Mouse (Mus musculus) kidney, embryonic 15.5 days (tissue): Measurements from ENCODE around the gene Pde1a. TPM values are rescaled to one million over a fixed set of nuclear protein-coding genes. Genes with fewer than 3 reads are reported as not detected.
"Not testable (repeated sequence)": the region's sequence is repeated elsewhere in the genome, so short reads cannot be mapped to it uniquely, and the experiment has no call there.

Experiments
- ATAC-seq: fragments of 200-750 bp; cut with Nextera tagmentation; replicated peaks from 2 replicates; pipeline ENCODE4 v1.8.0; 2017; ENCODE audit warnings: moderate TSS enrichment; ENCODE audit not compliant: low FRiP score
- H3K27ac ChIP-seq: fragments of 300-500 bp; sonication (generic); 2 replicates; pipeline ENCODE4 v1.5.1; 2015; ENCODE audit warnings: mild to moderate bottlenecking, inconsistent platforms
- H3K27me3 ChIP-seq: fragments of 300-500 bp; sonication (generic); 2 replicates; pipeline ENCODE4 v1.6.1; 2015; ENCODE audit warnings: inconsistent platforms
- H3K36me3 ChIP-seq: fragments of 300-500 bp; sonication (generic); 2 replicates; pipeline ENCODE4 v1.6.1; 2015; ENCODE audit warnings: inconsistent platforms
- H3K4me1 ChIP-seq: fragments of 300-500 bp; sonication (generic); 2 replicates; pipeline ENCODE4 v1.6.1; 2015; ENCODE audit warnings: inconsistent platforms
- H3K4me2 ChIP-seq: fragments of 300-500 bp; sonication (generic); 2 replicates; pipeline ENCODE4 v1.6.1; 2015; ENCODE audit warnings: moderate library complexity, mild to moderate bottlenecking, inconsistent platforms
- H3K4me3 ChIP-seq: fragments of 300-500 bp; sonication (generic); replicated peaks from 2 replicates; pipeline ENCODE4 v1.5.1; 2015; ENCODE audit warnings: mild to moderate bottlenecking, inconsistent platforms
- H3K9ac ChIP-seq: fragments of 300-500 bp; sonication (generic); 2 replicates; pipeline ENCODE4 v1.6.1; 2015; ENCODE audit warnings: mild to moderate bottlenecking, inconsistent platforms
- H3K9me3 ChIP-seq: fragments of 300-500 bp; sonication (generic); replicated peaks from 2 replicates; pipeline ENCODE4 v1.6.1; 2016; ENCODE audit warnings: inconsistent platforms
- WGBS: fragments of 180-500 bp; shearing (Covaris S2); methylation state at CpG from one replicate; pipeline ENCODE4 v1.1.7; 2015; ENCODE audit warnings: mixed read lengths; 5-methylcytosine and 5-hydroxymethylcytosine counted together
- polyA plus RNA-seq: library from polyadenylated mRNA; unstranded; fragments of >200 nt; fragmentation: Nextera tagmentation; extraction: Ambion mirVana; gene quantifications from 2 replicates; pipeline ENCODE4 v1.2.1, GENCODE M21; 2015

Gene Pde1a
- polyA plus RNA-seq, 1 experiment from 2014 or later: 20.9 TPM

DNA sequence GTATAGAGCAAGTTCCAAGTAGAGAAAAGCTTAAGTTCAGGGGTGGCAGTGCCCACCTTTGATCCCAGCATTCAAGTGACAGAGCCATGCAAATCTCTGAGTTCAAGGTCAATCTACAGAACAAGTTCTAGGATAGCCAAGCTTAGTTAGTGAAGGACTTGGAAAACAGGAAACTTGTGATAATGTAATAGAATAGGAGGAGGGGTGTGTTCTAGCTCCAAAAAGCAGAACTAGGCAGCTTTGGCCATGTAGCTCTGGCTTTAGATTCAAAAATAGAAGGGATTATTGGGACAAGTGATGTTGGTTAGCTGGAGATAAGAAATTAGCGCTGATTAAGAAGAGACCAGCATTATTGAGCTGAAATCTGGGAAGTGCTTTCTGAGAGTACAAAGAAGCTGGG is 272.4 kb downstream of the Pde1a start:
- ATAC-seq: no peak
- H3K4me1 ChIP-seq: no peaks in the 10 kb centered on the region
- WGBS: 97% methylated on average over 1 of the region's 1 CpGs

DNA sequence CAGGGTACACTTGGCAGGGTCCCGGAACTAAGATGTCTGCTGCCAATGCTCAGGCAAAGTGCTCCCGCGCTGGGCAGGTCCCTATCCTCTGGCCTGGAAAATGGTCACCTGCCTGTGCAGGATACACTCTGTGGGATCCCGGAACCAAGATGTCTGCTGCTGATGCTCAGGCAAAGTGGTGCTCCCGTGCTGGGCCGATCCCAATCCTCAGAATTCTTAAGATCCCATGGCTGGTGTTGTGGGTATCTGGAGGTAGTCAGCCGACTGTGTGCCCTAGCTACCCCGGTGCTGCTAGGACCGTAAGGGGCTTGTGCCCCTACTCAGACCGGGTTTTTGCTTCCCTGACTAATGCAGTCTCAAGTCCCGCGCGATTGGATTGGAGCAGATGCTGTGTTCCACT is 281.9 kb downstream of the Pde1a start:
- not testable (repeated sequence) for H3K4me2 ChIP-seq, H3K4me3 ChIP-seq, H3K27ac ChIP-seq, H3K36me3 ChIP-seq, H3K27me3 ChIP-seq, H3K9ac ChIP-seq, H3K9me3 ChIP-seq, H3K4me1 ChIP-seq, ATAC-seq
- 90% methylated on average over 13 of the region's 13 CpGs for WGBS

More for the DNA sequence above, 272.4 kb downstream of the Pde1a start:
- no peak overlapping the region for H3K4me2 ChIP-seq
- H3K9me3 ChIP-seq: no peaks in the 10 kb centered on the region
- no peaks in the 10 kb centered on the region for H3K27me3 ChIP-seq
- no peak overlapping the region for H3K27ac ChIP-seq
- no peaks in the 10 kb centered on the region for H3K36me3 ChIP-seq
- H3K4me3 ChIP-seq: no peak overlapping the region
- no peak overlapping the region for H3K9ac ChIP-seq

DNA sequence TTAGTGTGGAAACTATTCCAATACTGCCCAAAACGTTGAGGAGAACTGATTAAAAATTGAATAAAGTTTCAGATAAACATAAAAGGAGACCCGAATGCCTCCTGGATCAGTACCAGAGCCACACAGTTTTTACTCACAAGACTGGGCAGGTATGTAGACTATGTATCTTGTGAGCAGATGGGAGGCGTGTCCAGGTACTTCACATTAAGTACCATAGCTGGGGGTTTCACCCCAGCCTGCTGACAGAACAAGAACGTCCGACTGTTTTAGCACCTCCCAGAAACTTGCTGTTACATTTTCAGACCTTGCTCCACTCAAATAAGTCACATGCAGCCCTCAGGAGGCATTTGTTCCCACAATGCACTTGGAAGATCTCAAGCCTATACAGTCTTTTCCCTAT is 289.7 kb downstream of the Pde1a start:
- H3K27ac ChIP-seq: no peak overlapping the region
- ATAC-seq: no peak
- H3K27me3 ChIP-seq: no peaks in the 10 kb centered on the region
- no peak overlapping the region for H3K4me2 ChIP-seq
- no peaks in the 10 kb centered on the region for H3K36me3 ChIP-seq
- no peaks in the 10 kb centered on the region for H3K4me1 ChIP-seq
- no peak overlapping the region for H3K9ac ChIP-seq
- WGBS: 64% methylated on average over 5 of the region's 5 CpGs
- H3K9me3 ChIP-seq: no peaks in the 10 kb centered on the region
- no peak overlapping the region for H3K4me3 ChIP-seq

DNA sequence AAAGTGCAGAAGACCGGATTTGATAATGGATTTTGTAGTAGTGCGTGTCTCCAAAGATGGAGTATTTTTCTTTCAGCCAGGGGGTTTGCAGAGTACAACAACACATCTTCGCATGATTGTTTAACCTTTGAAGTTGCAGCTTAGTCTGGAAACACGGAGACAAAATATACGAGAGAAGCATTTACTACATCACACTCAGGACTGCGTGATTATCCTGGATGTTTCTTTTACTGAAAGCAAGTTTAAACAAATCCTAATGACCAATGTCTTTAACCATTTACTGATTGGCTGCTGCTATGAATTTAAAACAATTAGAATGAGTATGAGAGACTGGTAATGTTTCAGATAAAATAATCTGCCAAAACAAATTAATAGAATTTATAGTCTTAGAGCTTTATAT is 290.2 kb downstream of the Pde1a start:
- Histone ChIP-seq H3K9ac (no peak overlapping the region), H3K27ac (no peak overlapping the region), H3K4me3 (no peak overlapping the region), H3K4me2 (no peak overlapping the region), H3K36me3 (no peaks in the 10 kb centered on the region), H3K9me3 (no peaks in the 10 kb centered on the region), H3K4me1 (no peaks in the 10 kb centered on the region), H3K27me3 (no peaks in the 10 kb centered on the region)
- no peak for ATAC-seq
- WGBS: 67% methylated on average over 6 of the region's 6 CpGs

DNA sequence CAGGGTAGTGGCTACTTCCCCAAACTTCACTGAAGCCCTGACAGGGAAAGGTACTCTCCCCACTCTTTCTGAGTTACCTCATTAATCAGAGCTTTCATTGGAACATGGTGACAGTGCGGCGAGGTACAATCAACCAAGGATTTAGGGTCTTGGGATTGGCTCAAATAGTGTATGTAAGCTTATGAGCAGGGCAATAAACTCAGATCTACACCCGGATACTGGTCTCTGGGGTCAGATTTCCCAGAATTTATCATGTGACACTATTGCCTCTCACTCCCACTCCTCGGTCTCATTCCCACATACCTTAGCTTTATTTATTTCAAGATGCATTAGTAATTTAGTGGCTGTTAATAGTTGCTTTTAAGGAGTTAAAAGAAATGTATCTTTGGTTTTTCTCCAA is 303.4 kb downstream of the Pde1a start:
- H3K4me2 ChIP-seq: no peak overlapping the region
- no peak overlapping the region for H3K27ac ChIP-seq
- H3K9ac ChIP-seq: no peak overlapping the region
- 32% methylated on average over 4 of the region's 4 CpGs for WGBS
- H3K36me3 ChIP-seq: no peaks in the 10 kb centered on the region
- no peak overlapping the region for H3K4me3 ChIP-seq
- peak; percentile 52 for ATAC-seq
- no peaks in the 10 kb centered on the region for H3K9me3 ChIP-seq
- no peaks in the 10 kb centered on the region for H3K27me3 ChIP-seq
- H3K4me1 ChIP-seq: no peaks in the 10 kb centered on the region

DNA sequence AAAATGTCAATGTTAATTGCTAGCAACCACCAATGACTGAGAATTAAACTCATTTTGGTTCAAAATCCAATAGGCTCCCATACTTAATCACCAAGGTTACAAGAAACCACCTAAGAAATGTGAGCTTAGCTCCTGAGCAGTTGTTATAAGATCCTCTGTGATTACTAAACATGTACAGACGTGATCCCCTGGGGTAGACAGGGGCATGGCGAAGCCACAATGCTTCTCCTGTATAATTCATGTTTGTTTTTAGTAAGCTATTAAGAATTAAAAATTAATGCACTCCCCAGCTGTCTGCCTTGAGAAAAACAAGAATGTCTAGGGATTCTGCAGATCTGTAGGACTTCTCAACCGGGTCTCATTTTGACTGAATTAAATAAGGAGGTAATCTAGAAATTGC is 309.7 kb downstream of the Pde1a start:
- 76% methylated on average over 3 of the region's 3 CpGs for WGBS
- no peak overlapping the region for H3K9ac ChIP-seq
- no peaks in the 10 kb centered on the region for H3K27me3 ChIP-seq
- H3K9me3 ChIP-seq: no peaks in the 10 kb centered on the region
- peaks cover 11% of the 10 kb centered on the region; the same call in 1 of the 2 replicates for H3K4me1 ChIP-seq
- no peak overlapping the region for H3K4me3 ChIP-seq
- no peak overlapping the region for H3K27ac ChIP-seq
- no peak for ATAC-seq
- H3K36me3 ChIP-seq: no peaks in the 10 kb centered on the region
- H3K4me2 ChIP-seq: no peak overlapping the region

DNA sequence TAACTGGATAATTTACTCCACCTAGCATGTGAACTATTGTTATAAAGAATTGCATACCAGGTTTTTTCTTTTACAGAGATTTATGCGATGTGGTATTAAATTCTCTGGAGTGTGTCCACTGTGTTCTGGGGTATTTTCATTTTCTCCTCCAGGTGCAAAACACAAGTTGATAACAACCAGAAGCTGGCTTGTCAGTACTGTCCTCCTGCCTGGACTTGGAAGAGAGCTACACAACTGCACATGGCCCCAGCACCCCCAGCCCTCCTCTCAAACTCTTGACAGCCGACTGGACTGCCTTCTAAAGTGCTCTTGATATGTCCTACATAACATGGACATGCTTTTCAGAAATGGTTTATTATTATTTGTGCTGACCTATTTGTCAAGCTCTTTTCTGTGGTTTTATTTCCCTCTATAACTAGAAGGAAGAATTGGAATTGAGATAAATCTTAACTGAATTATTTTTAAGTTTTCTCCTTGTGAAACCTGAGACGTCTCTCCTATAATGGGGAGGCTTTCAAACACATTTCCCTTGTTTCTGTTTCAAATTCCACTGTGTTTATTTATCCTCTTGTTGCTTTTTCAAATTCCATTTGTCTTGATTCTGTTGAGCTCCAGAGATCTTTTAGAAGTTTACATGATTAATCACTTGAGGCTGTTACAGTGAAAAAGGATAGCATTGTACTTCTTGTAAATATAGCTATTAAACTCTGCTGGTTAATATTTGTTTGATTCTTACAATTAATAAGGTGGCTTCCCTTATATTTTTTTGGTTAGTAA is 313.4 kb downstream of the Pde1a start:
- no peak overlapping the region for H3K4me2 ChIP-seq
- ATAC-seq: peak; percentile 90
- H3K9me3 ChIP-seq: no peaks in the 10 kb centered on the region
- peaks cover 11% of the 10 kb centered on the region; the same call in 1 of the 2 replicates for H3K4me1 ChIP-seq
- H3K27me3 ChIP-seq: no peaks in the 10 kb centered on the region
- no peak overlapping the region for H3K4me3 ChIP-seq
- no peak overlapping the region for H3K9ac ChIP-seq
- H3K27ac ChIP-seq: peak overlapping the region; percentile 88
- 25% methylated on average over 3 of the region's 3 CpGs for WGBS
- H3K36me3 ChIP-seq: no peaks in the 10 kb centered on the region

DNA sequence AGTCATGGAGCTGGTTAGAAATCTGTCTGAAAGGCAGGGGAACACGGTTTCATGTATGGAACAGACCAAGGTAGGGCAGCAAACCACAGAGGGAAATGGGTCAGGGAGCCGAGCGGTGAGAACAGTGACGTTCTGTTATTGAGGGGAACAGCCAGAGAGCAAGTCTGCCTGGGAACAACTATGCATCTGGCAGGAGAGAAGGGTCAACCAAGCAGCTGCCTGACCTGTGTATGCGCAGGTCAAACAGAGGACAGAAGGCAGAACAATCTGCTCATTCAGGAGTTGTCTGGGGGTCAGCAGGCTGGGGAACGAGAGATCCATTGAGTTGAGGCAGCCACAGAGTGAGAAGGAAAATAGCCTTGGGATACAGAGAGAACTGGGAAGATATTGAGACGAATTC is 330.6 kb downstream of the Pde1a start:
- 44% methylated on average over 7 of the region's 7 CpGs for WGBS
- no peak overlapping the region for H3K27ac ChIP-seq
- H3K9ac ChIP-seq: no peak overlapping the region
- no peaks in the 10 kb centered on the region for H3K9me3 ChIP-seq
- no peaks in the 10 kb centered on the region for H3K4me1 ChIP-seq
- H3K27me3 ChIP-seq: no peaks in the 10 kb centered on the region
- no peaks in the 10 kb centered on the region for H3K36me3 ChIP-seq
- no peak overlapping the region for H3K4me2 ChIP-seq
- ATAC-seq: no peak
- H3K4me3 ChIP-seq: no peak overlapping the region

DNA sequence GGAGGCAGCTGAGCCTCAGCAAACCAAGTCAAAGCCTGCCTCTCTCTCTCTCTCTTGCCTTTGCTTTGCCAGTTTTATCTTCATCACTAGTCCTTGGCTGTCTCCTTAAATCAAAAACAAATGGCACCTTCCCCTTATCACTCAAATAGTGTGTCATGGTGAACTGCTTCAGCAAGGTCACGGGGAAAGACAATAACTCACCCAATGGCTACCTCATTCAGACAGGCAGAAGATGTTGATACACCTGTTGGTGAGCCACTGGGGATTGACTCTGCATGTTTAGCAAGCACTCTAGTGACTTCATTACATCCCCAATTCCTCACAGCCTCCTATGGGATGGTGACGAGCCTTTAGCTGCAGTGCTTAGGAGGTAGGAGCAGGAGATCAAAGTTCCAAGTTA is 331.8 kb downstream of the Pde1a start:
- H3K36me3 ChIP-seq: no peaks in the 10 kb centered on the region
- no peaks in the 10 kb centered on the region for H3K4me1 ChIP-seq
- no peak overlapping the region for H3K9ac ChIP-seq
- ATAC-seq: no peak
- no peak overlapping the region for H3K4me3 ChIP-seq
- no peak overlapping the region for H3K27ac ChIP-seq
- H3K27me3 ChIP-seq: no peaks in the 10 kb centered on the region
- no peak overlapping the region for H3K4me2 ChIP-seq
- H3K9me3 ChIP-seq: no peaks in the 10 kb centered on the region
- WGBS: 67% methylated on average over 2 of the region's 2 CpGs

DNA sequence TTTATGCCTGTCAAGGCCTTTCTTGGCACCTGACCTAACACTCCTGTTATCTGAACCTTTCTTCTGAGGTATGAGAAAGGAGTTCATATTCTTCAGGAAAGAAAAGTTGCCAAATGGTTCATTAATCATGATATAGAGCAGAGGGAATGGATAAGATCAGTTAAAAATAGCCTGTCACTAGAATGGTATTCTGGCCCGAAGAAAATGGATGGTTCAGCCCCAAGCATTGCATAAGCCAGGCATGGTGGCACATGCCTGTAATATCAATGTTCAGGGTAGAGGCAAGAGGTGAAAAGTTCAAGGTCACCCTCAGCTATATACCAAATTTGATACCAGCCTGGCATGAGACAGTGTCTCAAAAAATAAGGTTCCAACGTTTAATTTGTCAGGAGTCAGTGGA is 336.1 kb downstream of the Pde1a start:
- ATAC-seq: 0 out of 2 replicates have a peak, but pooled peaks have one; percentile 70
- WGBS: 21% methylated on average over 2 of the region's 2 CpGs

DNA sequence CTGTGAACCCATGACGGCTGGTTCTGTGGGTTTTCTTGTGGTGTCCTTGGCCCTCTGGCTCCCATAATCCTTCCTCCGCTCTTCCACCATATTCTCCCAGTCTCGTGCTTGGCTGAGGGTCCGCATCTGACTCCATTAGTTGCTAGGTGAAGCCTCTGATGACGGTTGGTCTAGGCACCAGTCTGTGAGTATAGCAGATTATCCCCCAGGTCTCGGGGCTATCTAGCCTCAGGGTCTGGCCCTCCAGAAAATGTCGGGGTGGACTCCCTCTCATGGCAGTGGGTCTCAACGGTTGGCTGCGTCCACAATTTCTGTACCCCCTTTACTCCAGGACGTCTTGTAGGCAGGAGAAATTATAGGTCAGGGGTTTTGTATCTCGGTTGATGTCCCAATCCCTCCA is 342.8 kb downstream of the Pde1a start:
- Histone ChIP-seq H3K4me1 (peaks cover 13% of the 10 kb centered on the region; the same call in 1 of the 2 replicates), H3K9me3 (no peaks in the 10 kb centered on the region), H3K27me3 (no peaks in the 10 kb centered on the region), H3K4me2 (no peak overlapping the region), H3K36me3 (no peaks in the 10 kb centered on the region), H3K27ac (peak overlapping the region; percentile 83; the same call in 1 of the 2 replicates), H3K4me3 (no peak overlapping the region), H3K9ac (no peak overlapping the region)
- no peak for ATAC-seq
- WGBS: 87% methylated on average over 11 of the region's 11 CpGs

More for the DNA sequence above, 336.1 kb downstream of the Pde1a start:
- Histone ChIP-seq H3K4me1 (no peaks in the 10 kb centered on the region), H3K27me3 (no peaks in the 10 kb centered on the region), H3K27ac (no peak overlapping the region), H3K36me3 (no peaks in the 10 kb centered on the region), H3K9me3 (no peaks in the 10 kb centered on the region), H3K4me3 (no peak overlapping the region), H3K4me2 (no peak overlapping the region), H3K9ac (no peak overlapping the region)

DNA sequence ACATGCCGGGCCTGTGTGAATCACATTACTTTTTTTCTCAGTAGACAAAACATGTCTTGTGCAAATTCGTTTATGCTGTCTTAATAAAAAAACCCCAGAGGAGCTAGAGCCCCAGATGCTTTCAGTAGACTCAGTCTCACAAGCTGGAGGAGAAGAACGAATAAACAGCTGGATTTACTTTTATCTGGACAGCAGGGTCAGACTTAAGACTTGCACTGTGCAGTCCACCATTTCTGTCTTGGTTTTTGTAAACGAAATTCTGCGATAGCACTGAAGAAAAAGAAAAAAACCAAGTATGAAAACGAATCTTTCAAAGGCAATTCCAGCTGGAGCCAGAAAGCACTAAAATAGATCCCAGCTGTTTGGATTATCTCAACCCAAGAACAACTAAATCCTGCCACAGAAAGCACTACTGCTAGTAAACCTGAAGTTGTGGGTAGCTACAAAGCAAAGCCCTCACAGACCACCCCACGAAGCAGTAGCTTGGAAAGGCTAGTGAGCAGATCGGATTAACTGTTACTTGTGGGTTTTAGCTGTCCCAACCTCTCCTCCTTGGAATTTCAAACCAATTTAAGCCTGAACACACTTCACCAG is 343.6 kb downstream of the Pde1a start:
- WGBS: 43% methylated on average over 8 of the region's 8 CpGs
- H3K9me3 ChIP-seq: no peaks in the 10 kb centered on the region
- peak; percentile 69; the same call in 1 of the 2 replicates for ATAC-seq
- no peak overlapping the region for H3K4me3 ChIP-seq
- H3K36me3 ChIP-seq: no peaks in the 10 kb centered on the region
- no peak overlapping the region for H3K9ac ChIP-seq
- no peaks in the 10 kb centered on the region for H3K27me3 ChIP-seq
- H3K4me1 ChIP-seq: peaks cover 13% of the 10 kb centered on the region; the same call in 1 of the 2 replicates
- H3K4me2 ChIP-seq: no peak overlapping the region
- peak overlapping the region; percentile 83 for H3K27ac ChIP-seq
